Mouse (Mus musculus) hematopoietic stem cell, adult 5-6 weeks (primary cell): ENCODE measurements around the gene Kremen1. TPM values are rescaled to one million over a fixed set of nuclear protein-coding genes. Genes with fewer than 3 reads are reported as not detected.

Experiments used
- ATAC-seq, 2 experiments: fragments of 125-278 bp in 1 of 2; replicated peaks in 1 of 2; 2 replicates each; pipeline ENCODE4 v1.8.0; 2016 to 2017; ENCODE audit warnings: inconsistent platforms in 2 of 2, mild to moderate bottlenecking in 2 of 2, moderate number of reproducible peaks in 2 of 2, low read depth in 1 of 2, moderate TSS enrichment in 1 of 2; ENCODE audit not compliant: low FRiP score in 2 of 2, poor library complexity in 2 of 2, severe bottlenecking in 2 of 2, insufficient read depth in 1 of 2, low TSS enrichment in 1 of 2
- total RNA-seq: library from RNA; stranded (forward); fragments of 172-1452, 232-1000 nt; gene quantifications from 2 replicates; pipeline ENCODE4 v1.2.3, GENCODE M21; 2017

The Kremen1 gene
- total RNA-seq, 1 experiment from 2014 or later: 6.3 TPM

DNA sequence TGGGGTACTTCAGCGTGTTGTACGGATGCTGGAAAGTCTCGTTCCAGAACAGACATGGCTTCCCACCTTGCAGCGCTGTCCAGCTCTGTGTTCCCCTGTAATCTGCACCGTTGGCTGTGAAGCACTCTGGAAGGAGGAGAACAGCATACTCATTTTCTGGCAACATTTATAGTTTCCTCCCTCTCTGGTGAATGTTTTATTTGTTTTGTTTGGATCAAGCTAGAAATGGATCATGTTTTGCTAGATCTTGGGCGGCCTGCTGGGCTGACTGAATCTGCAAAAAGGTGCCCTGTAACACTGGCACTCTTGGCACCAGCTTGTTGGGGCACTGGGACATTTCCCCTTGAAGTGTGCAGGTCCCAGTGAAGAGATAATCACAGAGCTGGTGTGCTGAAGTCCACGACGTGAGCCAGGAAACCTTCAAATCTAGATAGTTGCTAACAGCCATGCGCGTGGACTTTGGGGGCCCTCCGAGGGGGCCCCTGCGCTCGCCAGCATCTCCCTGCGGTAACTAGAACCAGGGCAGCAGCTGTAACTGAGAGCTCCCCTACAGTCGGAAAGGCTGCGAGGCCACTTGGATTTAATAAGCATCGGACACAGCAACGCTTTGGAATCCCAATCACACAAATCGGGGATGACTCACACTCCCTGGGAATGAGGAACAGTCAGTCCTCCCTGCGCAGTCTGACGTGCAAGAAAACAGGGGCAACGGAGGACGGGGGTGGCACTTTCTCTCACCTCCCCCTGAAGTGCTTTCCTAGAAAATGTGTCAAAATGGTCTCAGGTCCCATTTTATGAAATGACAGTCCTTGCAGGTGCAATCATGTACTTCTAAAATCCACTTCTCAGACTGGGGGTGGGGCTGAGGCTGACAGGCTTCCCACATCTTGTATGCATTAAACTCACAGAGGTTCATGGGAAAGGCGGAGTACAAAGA, 17.3 kb downstream of the Kremen1 start:
- ATAC-seq: no peak

DNA sequence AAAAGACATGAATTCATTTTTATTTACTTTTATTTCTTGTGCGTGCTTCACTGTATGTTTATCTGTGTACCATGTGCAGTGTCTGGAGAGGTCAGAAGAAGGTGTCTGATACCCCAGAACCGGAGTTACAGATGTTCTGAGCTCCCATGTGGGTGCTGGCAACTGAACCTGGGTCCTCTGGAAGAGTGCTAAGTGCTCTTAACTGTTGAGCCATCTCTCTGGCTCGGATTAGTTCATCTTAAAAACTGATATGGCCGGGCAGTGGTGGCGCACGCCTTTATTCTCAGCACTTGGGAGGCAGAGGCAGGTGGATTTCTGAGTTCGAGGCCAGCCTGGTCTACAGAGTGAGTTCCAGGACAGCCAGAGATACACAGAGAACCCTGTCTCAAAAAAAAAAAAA, 18.1 kb downstream of the Kremen1 start:
- no peak for ATAC-seq

DNA sequence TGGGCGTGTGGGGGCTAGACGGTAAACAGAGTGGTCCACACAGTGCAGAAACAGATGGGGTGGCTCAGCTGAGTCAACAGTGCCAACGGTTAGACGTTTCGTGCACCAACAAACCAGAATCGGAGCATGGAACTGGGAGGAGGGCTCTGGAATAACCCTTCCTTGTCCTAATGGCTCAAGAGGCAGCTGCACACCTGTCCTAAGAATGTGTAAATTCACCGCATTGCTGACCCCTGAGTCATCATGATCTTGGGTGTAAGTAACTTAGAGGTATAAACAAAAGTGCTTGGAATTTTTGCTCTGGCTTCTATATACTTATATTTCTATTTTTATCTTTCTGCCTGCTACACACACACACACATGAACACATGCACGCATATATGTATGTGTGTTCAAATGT, 19.2 kb downstream of the Kremen1 start:
- ATAC-seq: no peak

DNA sequence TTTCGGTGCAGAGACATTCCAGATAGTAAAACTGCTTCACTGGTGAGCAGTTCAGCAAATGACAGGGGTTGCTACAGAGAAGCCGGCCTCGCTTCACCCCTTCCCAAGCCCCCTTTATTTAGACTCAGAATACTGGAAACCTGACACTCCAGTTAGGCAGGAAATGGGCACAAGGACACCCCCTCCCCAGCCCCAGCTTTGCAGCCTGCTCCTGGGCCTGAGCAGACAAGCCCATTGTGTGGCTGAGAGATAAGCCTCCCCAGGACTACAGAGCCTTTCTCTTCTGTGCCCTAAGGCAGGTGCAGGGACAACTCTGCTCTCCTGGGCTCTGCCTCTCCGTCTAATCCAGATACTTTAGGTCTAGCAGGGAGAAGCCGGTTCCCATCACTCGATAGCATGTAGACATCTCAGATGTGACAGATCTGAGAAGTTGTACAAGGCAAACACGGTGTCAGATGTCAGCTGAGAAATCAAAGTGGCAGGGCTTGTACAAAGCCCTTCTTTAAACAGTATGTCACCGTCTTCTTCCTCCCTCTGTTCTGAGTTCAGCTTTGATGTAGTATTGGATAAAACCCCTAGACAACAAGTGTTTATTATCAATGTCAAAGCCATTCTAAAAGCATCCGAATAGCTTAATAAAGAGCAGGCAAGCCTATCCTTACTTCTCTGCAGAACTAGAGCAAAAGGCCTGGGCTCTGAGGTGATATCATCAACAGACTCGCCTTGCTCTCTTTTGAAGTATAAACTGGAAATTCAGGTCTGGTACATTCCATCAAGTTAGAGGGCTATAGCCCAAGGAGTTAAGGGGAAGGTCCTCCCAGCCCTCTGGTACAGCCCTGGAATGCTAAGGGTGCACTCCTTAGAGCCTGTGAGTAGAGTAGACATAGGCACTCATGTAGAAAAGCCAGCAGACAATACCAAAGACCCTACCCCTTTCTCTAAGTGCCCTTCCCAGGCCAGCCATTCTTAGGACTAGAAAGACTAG, 21.4 kb downstream of the Kremen1 start:
- no peak for ATAC-seq

DNA sequence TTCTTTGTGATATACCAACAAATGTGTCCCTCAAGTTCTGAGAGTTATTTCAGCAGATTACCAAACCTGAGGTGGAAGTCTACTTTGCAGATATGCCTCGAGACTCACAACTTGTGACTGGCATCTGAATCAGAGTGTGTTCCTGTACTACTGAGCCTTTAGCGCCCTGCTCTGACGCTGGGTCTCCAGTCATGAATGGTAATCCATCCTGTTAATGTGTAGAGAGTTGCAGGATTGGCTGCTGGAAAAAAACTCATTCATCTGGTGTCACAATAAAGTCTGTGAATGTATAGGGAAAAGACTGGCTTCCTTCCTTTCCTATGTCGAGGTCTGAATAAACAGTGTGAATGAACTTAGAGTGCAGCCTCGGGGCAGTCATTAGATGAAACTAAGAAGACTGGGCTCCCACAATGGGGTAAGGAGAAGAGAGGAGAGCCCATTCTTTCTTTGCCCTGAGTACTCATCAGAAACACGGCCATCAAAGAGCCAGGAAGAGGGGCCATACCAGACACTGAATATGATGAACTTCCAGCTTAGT, 41.4 kb downstream of the Kremen1 start:
- no peak for ATAC-seq

DNA sequence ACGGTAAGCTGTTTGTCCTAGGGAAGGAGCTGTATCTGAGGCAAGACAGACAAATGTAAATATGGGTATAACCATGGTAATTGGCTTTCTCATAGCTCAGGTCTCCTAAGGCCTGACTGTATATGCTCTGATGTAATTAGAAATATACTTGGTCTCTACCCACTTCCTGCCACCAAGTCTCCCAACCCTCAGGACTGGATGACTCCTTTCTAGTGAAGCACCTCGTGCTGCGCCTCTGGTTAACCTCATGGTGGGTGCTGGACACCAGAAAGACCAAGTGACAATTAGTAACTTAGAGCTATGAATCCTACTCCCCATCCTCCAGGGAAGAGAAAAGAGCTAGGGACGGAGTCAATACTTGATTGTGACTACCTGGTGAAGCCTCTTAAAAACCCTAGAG, 42.0 kb downstream of the Kremen1 start:
- ATAC-seq: 0 out of 4 replicates have a peak, but pooled peaks of 1 of the 2 experiments have one; percentile 3

DNA sequence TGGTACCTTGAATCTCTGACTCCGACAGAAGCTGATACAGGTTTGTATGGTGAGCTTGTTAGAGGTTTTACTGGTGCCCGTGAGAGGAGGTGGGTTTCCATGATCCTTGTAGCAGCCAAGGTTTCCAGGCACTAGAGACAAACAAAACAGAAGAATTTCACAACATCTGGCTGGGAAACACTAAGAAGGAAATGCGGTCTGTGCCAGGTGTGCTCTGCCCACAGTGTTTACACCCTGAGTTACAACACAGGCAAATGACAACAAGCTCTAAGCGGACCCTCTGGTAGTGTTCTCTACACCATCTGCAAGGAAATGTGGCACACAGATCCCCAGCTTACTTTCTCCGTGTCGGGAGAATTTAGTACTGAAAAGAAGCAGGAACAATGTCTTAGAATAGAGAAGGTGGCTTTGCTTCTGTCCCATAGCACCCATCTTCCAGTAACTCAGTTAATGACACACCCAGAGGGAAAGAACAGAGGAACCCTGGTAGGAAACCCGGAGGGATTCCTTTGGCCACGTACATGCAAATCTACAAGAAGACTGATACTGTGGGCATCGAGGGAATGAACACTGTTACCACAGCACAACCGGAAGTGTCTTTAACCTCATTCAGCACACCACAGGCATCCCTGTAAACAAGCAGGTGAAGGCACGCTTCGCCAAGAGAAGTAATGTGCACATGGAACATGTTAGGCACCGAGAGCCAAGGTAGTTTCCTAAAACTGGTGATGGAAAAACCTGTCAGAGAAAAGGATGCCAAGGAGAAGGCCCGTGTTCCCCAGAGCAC, 45.8 kb downstream of the Kremen1 start:
- peak; percentile 28 to 40; a peak in 3 of 4 replicates for ATAC-seq

DNA sequence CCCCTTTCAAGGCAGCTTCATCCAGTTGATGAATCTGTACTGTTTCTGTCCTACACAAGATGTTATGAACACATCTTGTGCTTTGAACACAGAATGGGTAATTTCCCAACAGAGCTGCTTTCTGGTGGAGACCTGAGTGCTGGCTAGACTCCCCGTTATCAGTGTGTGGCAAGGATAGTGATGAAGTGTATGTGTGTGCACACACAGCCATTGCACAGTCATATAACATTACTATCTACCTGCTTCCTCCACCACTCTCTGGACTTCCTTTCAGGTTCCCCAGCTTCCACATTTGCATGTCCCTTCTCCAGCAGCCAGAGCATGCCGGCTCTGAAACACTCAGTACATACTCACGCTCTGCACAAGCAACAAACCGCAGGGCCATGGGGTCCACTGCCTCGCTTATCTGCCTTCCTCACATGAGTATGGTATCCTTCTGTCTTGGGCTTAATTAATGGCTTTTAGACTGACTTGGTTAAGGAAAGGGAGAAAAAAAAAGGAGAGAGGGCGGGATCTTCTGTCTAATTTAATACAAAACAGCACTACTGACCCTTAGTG, 46.8 kb downstream of the Kremen1 start:
- ATAC-seq: peak; percentile 84 to 85

DNA sequence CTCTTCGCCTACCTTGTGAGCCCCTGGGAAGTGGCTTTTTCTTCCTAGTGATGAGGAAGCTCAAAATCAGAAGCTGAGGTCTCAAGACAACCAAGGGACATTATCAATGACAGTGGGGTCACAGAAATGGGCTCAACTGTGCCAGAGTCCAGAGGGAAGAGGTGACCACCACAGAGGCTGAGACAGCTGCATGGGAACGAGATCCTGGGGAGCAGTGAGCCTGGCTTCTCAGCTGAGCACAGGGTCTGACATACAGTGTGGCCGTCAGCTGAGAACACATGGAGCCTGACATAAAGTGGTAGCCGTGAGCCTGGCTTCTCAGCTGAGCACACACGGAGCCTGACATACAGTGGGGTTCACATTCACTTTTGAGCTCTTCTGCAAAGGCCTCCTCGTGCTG, 58.3 kb downstream of the Kremen1 start:
- no peak for ATAC-seq

DNA sequence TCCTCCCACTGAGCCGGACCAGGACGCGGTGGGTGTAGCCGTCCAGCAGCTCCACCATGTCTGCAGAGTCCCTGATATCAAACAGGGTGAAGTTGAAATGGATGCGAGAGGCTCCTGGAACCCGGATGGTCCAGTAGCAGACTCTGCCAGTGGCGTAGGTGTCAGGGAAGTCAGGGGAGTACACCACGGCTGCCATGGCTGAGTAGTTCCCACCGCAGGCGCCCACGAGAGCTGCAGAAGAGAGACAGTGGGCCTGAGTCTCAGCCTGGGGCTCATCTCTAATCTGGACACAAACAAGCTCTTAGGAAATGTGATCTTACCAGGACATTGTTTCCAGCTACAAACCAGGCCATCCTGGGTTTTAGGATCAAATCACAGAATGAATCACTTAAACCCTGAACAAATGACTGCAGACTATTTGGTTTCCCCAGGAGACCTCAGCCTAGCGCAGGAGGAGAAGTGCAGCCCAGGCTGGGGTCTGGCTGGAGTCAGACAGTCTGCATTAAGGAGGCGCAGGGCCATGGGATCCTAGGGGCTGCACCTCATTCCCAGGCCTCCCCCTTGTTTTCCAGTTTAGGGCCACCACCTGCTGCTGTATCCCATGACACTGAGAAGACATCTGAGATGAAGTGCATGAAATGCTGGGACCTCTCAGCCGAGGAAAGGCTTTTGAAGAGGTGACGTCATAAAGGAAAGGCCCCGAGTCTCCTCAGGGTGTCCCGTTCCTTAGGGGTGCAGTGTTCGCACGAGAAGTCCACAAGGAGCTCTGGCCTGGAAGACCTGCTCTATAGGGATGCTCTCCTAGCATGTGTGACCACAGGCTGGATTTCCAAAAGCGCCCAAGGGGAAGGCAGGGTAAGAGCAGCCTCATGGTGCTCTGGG, 59.3 kb downstream of the Kremen1 start:
- ATAC-seq: no peak

DNA sequence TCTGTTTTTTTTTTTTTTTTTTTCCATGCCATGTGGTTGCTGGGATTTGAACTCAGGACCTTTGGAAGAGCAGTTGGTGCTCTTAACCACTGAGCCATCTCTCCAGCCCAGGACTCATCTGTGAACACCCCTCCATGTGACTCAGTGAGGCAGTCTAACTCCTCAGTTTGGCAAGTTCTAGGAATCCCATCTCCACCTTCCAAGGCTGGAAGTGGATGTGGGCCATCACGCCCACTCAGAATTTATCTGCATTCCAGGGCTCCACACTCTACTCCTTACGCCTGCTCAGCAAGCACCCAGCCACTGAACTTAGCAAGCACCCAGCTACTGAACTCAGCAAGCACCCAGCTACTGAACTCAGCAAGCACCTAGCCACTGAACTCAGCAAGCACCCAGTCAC, 61.5 kb downstream of the Kremen1 start:
- ATAC-seq: no peak

DNA sequence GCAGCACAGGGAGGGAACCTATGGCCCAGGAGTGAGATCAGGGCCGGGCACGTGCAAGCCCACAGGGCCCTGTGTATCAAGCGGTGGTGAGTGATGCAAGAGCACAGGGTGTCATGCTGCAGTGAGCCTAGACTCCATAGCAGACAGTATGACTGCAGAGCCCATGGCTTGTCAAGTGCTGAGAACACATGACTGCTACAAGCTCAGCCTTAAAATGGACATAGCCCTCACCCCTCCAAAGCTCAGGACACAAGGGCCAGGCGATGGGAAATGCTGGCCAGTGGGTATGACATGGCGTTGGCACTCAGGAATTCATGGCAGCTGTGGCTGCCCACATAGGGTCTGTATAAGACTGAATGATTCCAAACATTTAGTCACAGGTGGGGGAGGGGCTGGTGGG, 64.3 kb downstream of the Kremen1 start:
- no peak for ATAC-seq

DNA sequence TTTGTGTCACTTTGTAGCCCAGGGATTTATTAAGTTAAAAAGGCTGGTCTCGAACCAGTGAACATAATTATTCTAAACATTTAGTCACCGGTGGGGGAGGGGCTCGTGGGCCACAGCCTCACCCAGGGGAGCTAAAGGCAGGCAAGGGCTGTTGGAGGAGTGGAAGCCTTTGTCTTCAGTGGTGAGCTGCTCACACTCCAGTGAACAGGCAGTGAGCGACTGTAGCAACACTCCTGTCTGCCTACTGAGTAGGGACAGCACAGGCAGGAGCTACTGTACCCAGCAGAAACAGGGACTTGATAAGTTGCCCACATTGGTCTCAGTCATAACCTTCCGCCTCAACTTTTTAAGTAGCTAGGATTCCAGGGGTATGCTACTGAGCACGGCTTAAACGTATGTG, 64.8 kb downstream of the Kremen1 start:
- ATAC-seq: no peak

DNA sequence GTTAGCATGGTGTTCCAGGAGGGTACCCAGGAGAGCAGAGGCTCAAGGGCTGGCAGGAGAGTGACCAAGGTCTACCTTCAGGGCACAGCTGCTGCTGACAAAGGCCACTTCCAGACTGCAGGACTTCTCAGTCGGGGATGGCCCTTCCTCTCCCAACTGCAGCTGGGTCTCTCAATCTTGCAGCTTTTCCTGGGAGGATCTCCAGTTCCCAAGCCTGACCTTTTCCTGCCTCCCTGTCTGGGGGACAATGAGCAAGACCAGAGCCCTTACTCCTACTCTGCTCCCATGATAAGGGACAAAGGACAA, 67.8 kb downstream of the Kremen1 start:
- ATAC-seq: no peak

DNA sequence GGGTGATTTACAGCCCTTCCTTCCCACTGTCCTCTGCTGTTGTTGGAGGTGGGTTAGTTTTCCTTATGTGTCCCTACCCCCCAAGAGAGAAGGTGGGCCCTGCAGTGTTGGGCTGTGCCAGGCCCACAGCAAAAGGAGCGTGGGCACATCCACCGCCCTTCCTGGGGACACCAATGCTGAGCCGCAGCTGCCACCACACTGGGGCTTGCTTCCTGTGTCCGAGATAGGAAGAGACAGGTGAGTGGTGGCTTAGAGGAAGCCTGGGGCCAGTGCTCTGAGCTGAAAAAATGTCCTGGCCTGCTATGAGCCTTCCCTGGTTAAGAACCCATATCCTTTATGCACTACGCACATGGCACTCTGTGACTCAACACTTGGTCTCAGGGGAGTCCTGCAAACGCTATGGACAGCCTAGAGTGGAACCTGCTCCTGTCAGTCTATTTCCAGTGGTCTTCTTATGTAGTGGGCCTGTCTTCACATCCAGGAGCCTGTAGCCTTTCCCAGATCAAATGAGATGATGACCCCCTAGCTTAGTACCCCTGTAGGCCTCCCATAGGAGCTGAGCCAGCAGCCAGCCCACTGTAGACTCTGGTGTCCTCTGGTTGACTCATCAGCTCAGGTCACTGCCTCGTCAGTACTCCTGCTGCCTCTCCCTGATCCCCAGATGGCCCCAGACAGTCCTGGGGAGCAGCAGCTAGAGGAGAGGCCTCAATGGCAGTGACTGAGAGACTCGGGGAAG, 68.3 kb downstream of the Kremen1 start:
- ATAC-seq: 0 out of 4 replicates have a peak, but pooled peaks have one; percentile 13 to 15
